Mouse (Mus musculus) midbrain, embryonic 13.5 days (tissue): ENCODE measurements around the gene Tmpo. TPM values are rescaled to one million over a fixed set of nuclear protein-coding genes. Genes with fewer than 3 reads are reported as not detected.

ENCODE experiments used
- ATAC-seq: fragments of 200-750 bp; cut with Nextera tagmentation; 2 replicates; pipeline ENCODE4 v1.8.0; 2017; ENCODE audit warnings: mild to moderate bottlenecking, moderate TSS enrichment, moderate library complexity
- H3K27ac ChIP-seq: fragments of 300-500 bp; sonication (generic); 2 replicates; pipeline ENCODE4 v1.5.1; 2015; ENCODE audit warnings: inconsistent platforms, mild to moderate bottlenecking, moderate library complexity
- H3K27me3 ChIP-seq: fragments of 300-500 bp; sonication (generic); 2 replicates; pipeline ENCODE4 v1.6.1; 2015; ENCODE audit warnings: mild to moderate bottlenecking, inconsistent platforms
- H3K36me3 ChIP-seq: fragments of 300-500 bp; sonication (generic); 2 replicates; pipeline ENCODE4 v1.6.1; 2015; ENCODE audit warnings: mild to moderate bottlenecking, inconsistent platforms
- H3K4me1 ChIP-seq: fragments of 300-500 bp; sonication (generic); replicated peaks from 2 replicates; pipeline ENCODE4 v1.6.1; 2015; ENCODE audit warnings: inconsistent platforms
- H3K4me2 ChIP-seq: fragments of 300-500 bp; sonication (generic); replicated peaks from 2 replicates; pipeline ENCODE4 v1.6.1; 2015; ENCODE audit warnings: moderate library complexity, mild to moderate bottlenecking, inconsistent platforms
- H3K4me3 ChIP-seq: fragments of 300-500 bp; sonication (generic); replicated peaks from 2 replicates; pipeline ENCODE4 v1.5.1; 2015; ENCODE audit warnings: mild to moderate bottlenecking, inconsistent platforms
- H3K9ac ChIP-seq: fragments of 300-500 bp; sonication (generic); replicated peaks from 2 replicates; pipeline ENCODE4 v1.6.1; 2015; ENCODE audit warnings: mild to moderate bottlenecking, inconsistent platforms
- H3K9me3 ChIP-seq: fragments of 300-500 bp; sonication (generic); 2 replicates; pipeline ENCODE4 v1.6.1; 2016; ENCODE audit warnings: mild to moderate bottlenecking, inconsistent platforms
- WGBS: fragments of 180-500 bp; shearing (Covaris S2); methylation state at CpG from one replicate; pipeline ENCODE4 v1.1.7; 2015; 5-methylcytosine and 5-hydroxymethylcytosine counted together
- polyA plus RNA-seq: library from polyadenylated mRNA; unstranded; fragments of >200 nt; fragmentation: Nextera tagmentation; extraction: Ambion mirVana; gene quantifications from 2 replicates; pipeline ENCODE4 v1.2.1, GENCODE M21; 2015

Tmpo gene
- polyA plus RNA-seq, 1 experiment from 2014 or later = 175 TPM

- Histone ChIP-seq H3K36me3 (no peaks in the 10 kb centered on the region), H3K4me2 (peak overlapping the region; percentile 59), H3K9me3 (no peaks in the 10 kb centered on the region), H3K4me1 (peaks cover 28% of the 10 kb centered on the region), H3K9ac (peak overlapping the region; percentile 68), H3K27me3 (no peaks in the 10 kb centered on the region), H3K27ac (peak overlapping the region; percentile 97), H3K4me3 (peak overlapping the region; percentile 50)
- under 1% methylated on average over 16 of the region's 16 CpGs for WGBS
- ATAC-seq = no peak
Observed at GRCm38 (mm10) chr10:91182291-91182990, 1.3 kb upstream of the Tmpo start.

GRCm38 (mm10) chr10:91181461-91182288 lies 560 bp upstream of the Tmpo start:
- peak overlapping the region; percentile 59 for H3K4me2 ChIP-seq
- no peaks in the 10 kb centered on the region for H3K9me3 ChIP-seq
- H3K4me1 ChIP-seq = peaks cover 22% of the 10 kb centered on the region
- H3K4me3 ChIP-seq = peak overlapping the region; percentile 50
- peak; percentile 94 for ATAC-seq
- peak overlapping the region; percentile 97 for H3K27ac ChIP-seq
- under 1% methylated on average over 69 of the region's 69 CpGs for WGBS
- H3K27me3 ChIP-seq = no peaks in the 10 kb centered on the region
- H3K36me3 ChIP-seq = no peaks in the 10 kb centered on the region
- H3K9ac ChIP-seq = peak overlapping the region; percentile 68

GRCm38 (mm10) chr10:91180301-91180700 lies 814 bp downstream of the Tmpo start:
- H3K27ac ChIP-seq = peak overlapping the region; percentile 97
- H3K36me3 ChIP-seq = no peaks in the 10 kb centered on the region
- peak overlapping the region; percentile 50 for H3K4me3 ChIP-seq
- no peaks in the 10 kb centered on the region for H3K27me3 ChIP-seq
- ATAC-seq = no peak
- peak overlapping the region; percentile 39; the same call in 1 of the 2 replicates for H3K9ac ChIP-seq
- no peaks in the 10 kb centered on the region for H3K9me3 ChIP-seq
- WGBS = 27% methylated on average over 7 of the region's 7 CpGs
- H3K4me1 ChIP-seq = peaks cover 22% of the 10 kb centered on the region
- peak overlapping the region; percentile 59 for H3K4me2 ChIP-seq

- H3K9me3 ChIP-seq = no peaks in the 10 kb centered on the region
- H3K27me3 ChIP-seq = no peaks in the 10 kb centered on the region
- no peak for ATAC-seq
- H3K36me3 ChIP-seq = no peaks in the 10 kb centered on the region
- no peak overlapping the region for H3K4me3 ChIP-seq
- H3K4me1 ChIP-seq = peaks cover 22% of the 10 kb centered on the region
- peak overlapping the region; percentile 59; the same call in 1 of the 2 replicates for H3K4me2 ChIP-seq
- H3K27ac ChIP-seq = 0 out of 2 replicates have a peak overlapping the region, but pooled peaks have one; percentile 97
- no peak overlapping the region for H3K9ac ChIP-seq
- 91% methylated on average over 2 of the region's 2 CpGs for WGBS
Observed at GRCm38 (mm10) chr10:91179834-91180233, 1.3 kb downstream of the Tmpo start.

GRCm38 (mm10) chr10:91177201-91177600 lies 3.9 kb downstream of the Tmpo start:
- Histone ChIP-seq H3K4me3 (no peak overlapping the region), H3K9ac (no peak overlapping the region), H3K4me1 (peaks cover 12% of the 10 kb centered on the region), H3K27me3 (no peaks in the 10 kb centered on the region), H3K4me2 (no peak overlapping the region), H3K27ac (no peak overlapping the region), H3K36me3 (no peaks in the 10 kb centered on the region), H3K9me3 (no peaks in the 10 kb centered on the region)
- ATAC-seq = no peak
- 67% methylated on average over 3 of the region's 4 CpGs for WGBS

GRCm38 (mm10) chr10:91172329-91173100 lies 8.6 kb downstream of the Tmpo start:
- Histone ChIP-seq H3K9me3 (no peaks in the 10 kb centered on the region), H3K27ac (peak overlapping the region; percentile 100), H3K4me3 (peak overlapping the region; percentile 97), H3K9ac (peak overlapping the region; percentile 97), H3K27me3 (no peaks in the 10 kb centered on the region), H3K36me3 (no peaks in the 10 kb centered on the region), H3K4me2 (peak overlapping the region; percentile 73), H3K4me1 (peaks cover 28% of the 10 kb centered on the region)
- ATAC-seq = no peak
- WGBS = 85% methylated on average over 14 of the region's 14 CpGs

GRCm38 (mm10) chr10:91171455-91172328 lies 9.4 kb downstream of the Tmpo start:
- WGBS = under 1% methylated on average over 65 of the region's 68 CpGs
- ATAC-seq = peak; percentile 97
- H3K4me1 ChIP-seq = peaks cover 35% of the 10 kb centered on the region

GRCm38 (mm10) chr10:91171041-91171440 lies 10.1 kb downstream of the Tmpo start:
- peak overlapping the region; percentile 72 for H3K4me2 ChIP-seq

More at GRCm38 (mm10) chr10:91171455-91172328, 9.4 kb downstream of the Tmpo start:
- H3K4me2 ChIP-seq = peak overlapping the region; percentile 73
- H3K9me3 ChIP-seq = no peaks in the 10 kb centered on the region
- H3K9ac ChIP-seq = peak overlapping the region; percentile 97
- H3K4me3 ChIP-seq = peak overlapping the region; percentile 97
- no peaks in the 10 kb centered on the region for H3K27me3 ChIP-seq
- peak overlapping the region; percentile 100 for H3K27ac ChIP-seq
- no peaks in the 10 kb centered on the region for H3K36me3 ChIP-seq

GRCm38 (mm10) chr10:91170143-91170941 lies 10.8 kb downstream of the Tmpo start:
- WGBS = under 1% methylated on average over 49 of the region's 50 CpGs
- H3K4me1 ChIP-seq = peaks cover 37% of the 10 kb centered on the region
- peak overlapping the region; percentile 97 for H3K4me3 ChIP-seq
- no peaks in the 10 kb centered on the region for H3K27me3 ChIP-seq
- H3K9me3 ChIP-seq = no peaks in the 10 kb centered on the region
- ATAC-seq = peak; percentile 55
- H3K4me2 ChIP-seq = peak overlapping the region; percentile 72
- H3K36me3 ChIP-seq = no peaks in the 10 kb centered on the region
- peak overlapping the region; percentile 97 for H3K9ac ChIP-seq
- H3K27ac ChIP-seq = peak overlapping the region; percentile 100

More at GRCm38 (mm10) chr10:91171041-91171440, 10.1 kb downstream of the Tmpo start:
- H3K9me3 ChIP-seq = no peaks in the 10 kb centered on the region
- H3K27ac ChIP-seq = peak overlapping the region; percentile 100
- H3K27me3 ChIP-seq = no peaks in the 10 kb centered on the region
- H3K9ac ChIP-seq = peak overlapping the region; percentile 97
- peak overlapping the region; percentile 97 for H3K4me3 ChIP-seq
- H3K4me1 ChIP-seq = peaks cover 37% of the 10 kb centered on the region
- ATAC-seq = peak; percentile 80
- no peaks in the 10 kb centered on the region for H3K36me3 ChIP-seq
- under 1% methylated on average over 59 of the region's 59 CpGs for WGBS

GRCm38 (mm10) chr10:91169414-91170065 lies 11.6 kb downstream of the Tmpo start:
- no peak for ATAC-seq
- peaks cover under 1% of the 10 kb centered on the region; the same call in 1 of the 2 replicates for H3K36me3 ChIP-seq
- no peaks in the 10 kb centered on the region for H3K9me3 ChIP-seq
- WGBS = 36% methylated on average over 17 of the region's 17 CpGs
- peak overlapping the region; percentile 72 for H3K4me2 ChIP-seq
- H3K27me3 ChIP-seq = no peaks in the 10 kb centered on the region
- H3K4me1 ChIP-seq = peaks cover 37% of the 10 kb centered on the region
- H3K9ac ChIP-seq = peak overlapping the region; percentile 97
- peak overlapping the region; percentile 97 for H3K4me3 ChIP-seq
- no peak overlapping the region for H3K27ac ChIP-seq
